Mouse (Mus musculus) c-Kit-positive CD71-negative TER-119-negative erythroid progenitor cells, embryonic 14.5 days (primary cell): ENCODE results near the gene Rnf157.

Source experiments
- DNase-seq: peaks from one replicate; pipeline ENCODE4 v3.0.0-alpha.2; 2013; ENCODE audit warnings: low read depth

Rnf157 gene

DNA sequence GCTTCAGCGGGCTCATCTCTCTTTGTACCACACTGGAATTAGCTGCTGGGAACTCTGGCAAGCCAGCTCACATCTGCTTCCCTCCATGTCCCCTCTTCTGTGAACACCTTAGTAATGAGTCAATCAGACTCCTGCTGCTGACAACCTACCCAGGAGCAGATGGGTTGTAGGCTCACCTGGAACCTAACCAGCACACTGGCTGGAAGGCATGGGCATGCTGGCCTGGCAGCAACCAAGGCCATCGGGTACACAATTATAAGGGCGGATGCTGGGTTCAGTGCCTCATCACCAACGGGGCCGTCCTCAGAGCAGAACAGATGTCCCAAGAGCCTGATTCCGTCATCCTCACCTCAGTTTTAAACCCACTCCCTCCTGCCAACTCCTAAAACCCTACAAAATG, 114.2 kb downstream of the Rnf157 start:
- DNase-seq, result no peak

DNA sequence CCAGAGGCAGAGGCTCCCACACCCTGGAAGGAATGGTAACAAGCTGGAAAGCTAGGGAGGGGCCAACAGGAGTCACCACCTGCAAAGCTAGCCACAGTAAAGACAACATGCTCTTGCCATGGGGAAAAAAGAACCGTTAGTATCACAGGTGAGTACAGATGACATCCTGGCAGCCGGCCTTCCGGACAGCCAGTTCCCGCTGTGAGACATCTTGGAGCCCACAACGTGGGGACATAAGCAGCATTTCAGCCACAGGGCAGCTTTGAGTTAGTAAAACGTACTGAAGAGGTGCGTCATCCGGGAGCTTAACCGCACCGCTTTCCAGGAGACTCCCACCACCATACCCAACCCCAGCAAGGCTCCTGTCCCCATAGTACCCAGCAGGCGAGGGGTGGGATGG, 114.6 kb downstream of the Rnf157 start:
- DNase-seq, result no peak

DNA sequence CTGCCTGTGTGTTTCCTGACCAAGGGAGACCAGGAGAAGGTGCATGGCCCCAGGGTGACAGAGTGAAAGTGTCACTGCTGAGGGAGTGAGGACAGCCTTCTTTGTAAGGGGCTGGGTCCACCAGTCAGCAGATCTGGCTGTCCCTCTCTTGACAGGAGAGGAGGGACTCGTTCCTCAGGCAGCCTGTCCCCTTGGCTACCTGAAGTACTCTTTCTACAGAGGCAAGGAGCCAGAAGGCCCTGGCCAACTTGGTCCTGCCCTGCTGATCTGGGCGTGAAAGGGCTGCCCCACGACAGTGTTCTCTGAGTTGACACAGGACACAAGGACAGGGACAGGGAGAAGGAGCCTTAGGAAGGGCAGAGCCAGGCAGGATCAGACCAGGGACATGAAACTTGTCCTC, 115.8 kb downstream of the Rnf157 start:
- no peak for DNase-seq

GRCm38 (mm10) chr11:116296191-116296734, 116.6 kb downstream of the Rnf157 start:
- no peak for DNase-seq

GRCm38 (mm10) chr11:116294319-116294718, 118.5 kb downstream of the Rnf157 start:
- peak; percentile 74 for DNase-seq

GRCm38 (mm10) chr11:116293538-116294137, 119.2 kb downstream of the Rnf157 start:
- no peak for DNase-seq

DNA sequence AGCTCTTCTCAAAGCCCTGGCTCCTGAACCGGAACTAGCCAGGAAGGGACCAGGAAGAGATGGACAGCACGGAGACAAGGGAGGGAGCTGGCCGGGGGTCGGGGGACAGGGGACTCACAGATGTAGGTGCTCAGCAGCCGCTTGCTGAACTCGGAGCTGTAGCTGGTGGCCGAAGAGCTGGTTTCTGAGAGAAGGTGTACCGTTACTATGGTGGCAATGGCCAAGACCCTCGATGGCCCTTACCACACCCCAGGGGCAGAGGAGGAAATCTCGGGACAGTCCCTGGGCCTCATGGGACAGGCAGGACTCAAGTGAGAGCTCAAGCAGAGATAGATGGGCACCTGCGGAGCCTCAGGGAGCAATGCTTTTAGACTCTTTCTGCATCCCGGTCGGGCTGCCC, 120.4 kb downstream of the Rnf157 start:
- DNase-seq, result no peak

GRCm38 (mm10) chr11:116290556-116290955, 122.3 kb downstream of the Rnf157 start:
- DNase-seq, result no peak

- DNase-seq, result no peak
Measured at GRCm38 (mm10) chr11:116287351-116287750, 125.5 kb downstream of the Rnf157 start.
